Mouse (Mus musculus): Measurements from ENCODE around the gene Tekt3. TPM values are rescaled to one million over a fixed set of nuclear protein-coding genes. Genes with fewer than 3 reads are reported as not detected.

Tekt3 gene
- polyA plus RNA-seq, 1 experiment from 2014 or later: not detected

- no peaks in the 10 kb centered on the region for H3K9me3 ChIP-seq
- H3K27me3 ChIP-seq: no peaks in the 10 kb centered on the region
- H3K4me3 ChIP-seq: no peak overlapping the region
- ATAC-seq (ENCODE audit: low FRiP score): no peak
- H3K9ac ChIP-seq: no peak overlapping the region
- H3K27ac ChIP-seq: no peak overlapping the region
- no peaks in the 10 kb centered on the region for H3K4me1 ChIP-seq (replicated peaks)
- WGBS: 83% methylated on average over 8 of the region's 8 CpGs
- no peaks in the 10 kb centered on the region for H3K36me3 ChIP-seq
- no peak overlapping the region for H3K4me2 ChIP-seq
Observed at GRCm38 (mm10) chr11:63114807-63115641, 53.6 kb downstream of the Tekt3 start.

GRCm38 (mm10) chr11:63116652-63117051 is 55.2 kb downstream of the Tekt3 start:
- Histone ChIP-seq H3K27ac (no peak overlapping the region), H3K4me3 (no peak overlapping the region), H3K36me3 (no peaks in the 10 kb centered on the region), H3K9me3 (no peaks in the 10 kb centered on the region), H3K9ac (no peak overlapping the region), H3K4me1 (replicated peaks) (no peaks in the 10 kb centered on the region), H3K27me3 (no peaks in the 10 kb centered on the region), H3K4me2 (no peak overlapping the region)
- no peak for ATAC-seq (ENCODE audit: low FRiP score)
- 90% methylated on average over 5 of the region's 5 CpGs for WGBS

DNA sequence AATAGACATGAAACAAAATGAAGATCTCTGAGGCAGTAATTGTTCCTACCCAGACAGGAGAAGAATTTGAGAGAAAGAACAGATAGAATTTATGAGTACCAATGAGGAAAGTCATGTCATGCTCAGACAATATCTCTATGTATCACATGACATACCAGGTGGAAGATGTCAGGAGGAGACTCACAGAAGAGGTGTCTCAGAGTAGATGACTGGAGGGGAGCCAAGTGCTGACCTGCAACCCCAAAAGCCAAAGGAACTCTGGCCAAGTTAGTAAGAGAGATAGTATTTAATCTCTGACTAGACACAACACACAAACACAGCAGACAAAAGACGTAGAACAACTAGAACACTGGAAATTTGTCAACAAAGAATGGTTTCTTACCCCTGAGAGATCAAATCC is 55.8 kb downstream of the Tekt3 start:
- ATAC-seq (ENCODE audit: low FRiP score): no peak
- no peaks in the 10 kb centered on the region for H3K4me1 ChIP-seq (replicated peaks)
- H3K27ac ChIP-seq: no peak overlapping the region
- H3K27me3 ChIP-seq: no peaks in the 10 kb centered on the region
- H3K9ac ChIP-seq: no peak overlapping the region
- H3K36me3 ChIP-seq: no peaks in the 10 kb centered on the region
- H3K4me3 ChIP-seq: no peak overlapping the region
- H3K9me3 ChIP-seq: no peaks in the 10 kb centered on the region
- H3K4me2 ChIP-seq: no peak overlapping the region
- 74% methylated on average over 1 of the region's 1 CpGs for WGBS

DNA sequence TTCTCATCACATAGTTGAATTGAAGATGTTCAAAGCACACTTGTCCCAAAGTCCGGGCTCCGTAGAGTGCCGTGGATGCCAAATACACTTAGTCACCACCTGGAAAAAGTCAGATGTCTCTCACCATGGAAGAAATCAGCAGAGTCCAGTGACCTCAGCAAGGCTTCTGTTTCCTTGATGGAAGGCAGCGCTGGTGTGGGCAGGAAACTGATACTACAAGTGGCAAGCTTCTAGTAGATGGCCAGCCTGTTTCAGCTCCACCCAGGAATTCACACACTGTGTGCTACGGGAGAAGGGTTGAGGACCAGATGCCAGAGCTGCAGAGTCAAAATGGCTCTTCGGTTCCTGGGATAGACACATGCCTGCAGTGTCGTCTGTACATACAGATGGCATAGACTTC is 58.3 kb downstream of the Tekt3 start:
- Histone ChIP-seq H3K27me3 (no peaks in the 10 kb centered on the region), H3K9me3 (no peaks in the 10 kb centered on the region), H3K4me3 (no peak overlapping the region), H3K27ac (no peak overlapping the region), H3K4me1 (replicated peaks) (peaks cover 6% of the 10 kb centered on the region; the same call in 1 of the 2 replicates), H3K4me2 (no peak overlapping the region), H3K9ac (no peak overlapping the region), H3K36me3 (no peaks in the 10 kb centered on the region)
- WGBS: 91% methylated on average over 7 of the region's 7 CpGs
- no peak for ATAC-seq (ENCODE audit: low FRiP score)

DNA sequence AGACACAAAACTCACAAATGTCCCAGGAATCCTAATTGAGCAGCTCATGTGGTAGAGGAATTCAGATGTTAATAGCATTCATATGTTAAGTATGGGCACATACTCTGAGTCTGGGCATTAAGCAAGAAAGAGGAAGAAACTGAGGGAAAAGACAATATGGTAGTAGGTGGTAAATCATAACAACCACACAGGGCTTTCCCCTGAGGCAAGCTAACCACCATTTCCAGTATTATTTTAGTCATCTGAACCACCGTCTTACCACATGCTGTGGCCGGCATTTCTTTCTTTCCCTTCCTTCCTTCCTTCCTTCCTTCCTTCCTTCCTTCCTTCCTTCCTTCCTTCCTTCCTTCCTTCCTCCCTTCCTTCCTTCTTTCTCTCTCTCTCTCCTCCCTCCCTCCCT is 60.8 kb downstream of the Tekt3 start:
- H3K36me3 ChIP-seq: no peaks in the 10 kb centered on the region
- H3K9ac ChIP-seq: no peak overlapping the region
- WGBS: 70% methylated on average over 2 of the region's 2 CpGs
- no peaks in the 10 kb centered on the region for H3K9me3 ChIP-seq
- peaks cover 6% of the 10 kb centered on the region; the same call in 1 of the 2 replicates for H3K4me1 ChIP-seq (replicated peaks)
- H3K4me2 ChIP-seq: no peak overlapping the region
- no peak overlapping the region for H3K27ac ChIP-seq
- no peak for ATAC-seq (ENCODE audit: low FRiP score)
- no peak overlapping the region for H3K4me3 ChIP-seq
- H3K27me3 ChIP-seq: no peaks in the 10 kb centered on the region

DNA sequence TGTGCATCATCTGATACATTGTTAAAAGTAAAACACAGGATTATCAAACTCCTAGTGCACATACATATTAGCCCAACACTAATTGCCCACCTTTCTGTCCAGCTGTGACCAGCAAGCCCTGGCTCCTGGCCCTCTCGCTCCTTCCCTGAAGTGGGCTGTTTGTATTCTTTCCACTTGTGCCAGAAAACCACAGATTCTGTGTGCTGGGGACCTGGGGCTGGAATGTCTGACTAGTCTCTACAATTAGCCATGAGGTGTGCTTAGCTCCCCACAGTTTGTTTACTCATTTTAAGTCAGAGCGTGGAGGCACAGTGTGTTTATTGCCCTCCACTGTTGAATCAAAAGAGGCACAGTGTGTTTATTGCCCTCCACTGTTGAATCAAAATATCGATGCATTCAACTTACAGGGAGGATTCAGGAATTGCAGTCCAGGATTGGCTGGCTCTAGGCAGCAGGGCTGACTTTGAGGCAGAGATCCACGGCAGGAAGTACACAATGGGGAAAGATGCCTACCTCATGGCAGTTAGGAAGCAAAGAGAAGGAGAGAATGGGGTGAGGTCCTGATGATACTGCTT is 61.4 kb downstream of the Tekt3 start:
- Histone ChIP-seq H3K27me3 (no peaks in the 10 kb centered on the region), H3K36me3 (no peaks in the 10 kb centered on the region), H3K9me3 (no peaks in the 10 kb centered on the region), H3K9ac (no peak overlapping the region), H3K4me2 (no peak overlapping the region), H3K4me3 (no peak overlapping the region), H3K27ac (no peak overlapping the region), H3K4me1 (replicated peaks) (peaks cover 6% of the 10 kb centered on the region; the same call in 1 of the 2 replicates)
- 59% methylated on average over 4 of the region's 4 CpGs for WGBS
- no peak for ATAC-seq (ENCODE audit: low FRiP score)

GRCm38 (mm10) chr11:63124316-63124715 is 62.9 kb downstream of the Tekt3 start:
- no peaks in the 10 kb centered on the region for H3K9me3 ChIP-seq
- peaks cover 6% of the 10 kb centered on the region; the same call in 1 of the 2 replicates for H3K4me1 ChIP-seq (replicated peaks)
- no peak overlapping the region for H3K9ac ChIP-seq
- no peak overlapping the region for H3K4me3 ChIP-seq
- H3K36me3 ChIP-seq: no peaks in the 10 kb centered on the region
- 9% methylated on average over 4 of the region's 4 CpGs for WGBS
- H3K4me2 ChIP-seq: no peak overlapping the region
- H3K27ac ChIP-seq: no peak overlapping the region
- no peak for ATAC-seq (ENCODE audit: low FRiP score)
- H3K27me3 ChIP-seq: peaks cover 11% of the 10 kb centered on the region

DNA sequence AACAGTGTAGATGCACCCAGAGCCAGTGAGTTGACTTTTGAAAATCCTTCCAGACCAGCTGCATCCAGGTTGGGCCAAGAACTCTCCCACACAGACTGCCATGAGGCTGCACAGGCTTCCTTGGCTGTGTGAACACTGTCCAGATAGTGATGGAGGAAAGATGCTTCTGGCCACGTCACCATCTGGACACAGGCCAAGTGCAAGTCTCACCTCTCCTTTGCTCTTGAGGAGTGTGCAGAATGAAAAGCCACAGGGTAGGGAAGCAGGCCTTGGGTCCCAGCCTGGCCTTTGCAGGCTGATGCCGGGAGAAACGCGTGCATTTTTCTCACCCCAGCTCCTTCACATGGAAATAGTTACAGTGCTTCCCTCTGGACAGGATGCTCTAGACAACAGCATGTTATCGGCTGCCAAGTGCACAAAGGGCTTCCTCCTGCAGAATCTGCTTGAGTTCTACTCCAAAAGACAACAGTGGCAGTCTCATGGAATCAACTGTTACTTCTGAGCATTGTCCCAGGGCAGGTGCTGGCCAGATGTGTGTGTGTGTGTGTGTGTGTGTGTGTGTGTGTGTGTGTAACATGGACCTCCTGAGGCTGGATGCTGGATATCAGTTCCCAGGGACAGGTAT is 64.5 kb downstream of the Tekt3 start:
- H3K36me3 ChIP-seq: no peaks in the 10 kb centered on the region
- H3K4me3 ChIP-seq: no peak overlapping the region
- H3K9ac ChIP-seq: no peak overlapping the region
- no peak overlapping the region for H3K27ac ChIP-seq
- 67% methylated on average over 5 of the region's 5 CpGs for WGBS
- no peaks in the 10 kb centered on the region for H3K9me3 ChIP-seq
- H3K4me1 ChIP-seq (replicated peaks): peaks cover 13% of the 10 kb centered on the region
- H3K27me3 ChIP-seq: peaks cover 27% of the 10 kb centered on the region
- H3K4me2 ChIP-seq: no peak overlapping the region
- no peak for ATAC-seq (ENCODE audit: low FRiP score)

GRCm38 (mm10) chr11:63126976-63127375 is 65.5 kb downstream of the Tekt3 start:
- H3K9ac ChIP-seq: no peak overlapping the region
- H3K4me1 ChIP-seq (replicated peaks): peaks cover 23% of the 10 kb centered on the region
- H3K36me3 ChIP-seq: no peaks in the 10 kb centered on the region
- WGBS: 76% methylated on average over 8 of the region's 8 CpGs
- peaks cover 38% of the 10 kb centered on the region for H3K27me3 ChIP-seq
- H3K9me3 ChIP-seq: no peaks in the 10 kb centered on the region
- ATAC-seq (ENCODE audit: low FRiP score): no peak
- H3K4me3 ChIP-seq: no peak overlapping the region
- H3K4me2 ChIP-seq: no peak overlapping the region
- H3K27ac ChIP-seq: no peak overlapping the region

- peaks cover 43% of the 10 kb centered on the region for H3K27me3 ChIP-seq
- no peaks in the 10 kb centered on the region for H3K9me3 ChIP-seq
- no peak for ATAC-seq (ENCODE audit: low FRiP score)
- peaks cover 29% of the 10 kb centered on the region for H3K4me1 ChIP-seq (replicated peaks)
- H3K27ac ChIP-seq: no peak overlapping the region
- no peak overlapping the region for H3K9ac ChIP-seq
- 89% methylated on average over 4 of the region's 4 CpGs for WGBS
- no peak overlapping the region for H3K4me3 ChIP-seq
- H3K36me3 ChIP-seq: no peaks in the 10 kb centered on the region
- H3K4me2 ChIP-seq: no peak overlapping the region
Observed at GRCm38 (mm10) chr11:63127513-63127912, 66.1 kb downstream of the Tekt3 start.

DNA sequence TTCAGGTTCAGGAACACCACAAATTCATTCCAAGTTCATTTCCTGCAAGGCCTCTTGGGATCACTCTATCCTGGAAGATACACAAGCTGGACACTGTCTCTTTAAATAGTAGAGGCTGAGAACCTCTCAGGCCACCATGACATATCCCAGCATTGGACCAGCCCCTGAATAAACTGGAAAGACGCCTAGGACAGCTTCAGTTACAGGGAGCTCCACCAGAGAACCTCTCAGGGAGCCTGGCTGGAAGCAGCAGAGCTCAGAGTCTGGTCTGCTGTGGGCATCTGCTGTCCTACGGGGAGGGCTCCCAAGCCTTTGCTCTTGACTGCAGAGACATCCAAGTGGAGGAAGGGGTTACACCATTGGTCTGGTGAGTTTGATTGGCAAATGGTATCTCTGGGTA is 67.3 kb downstream of the Tekt3 start, which contains the start of gene Pmp22:
Pmp22 (plus strand) TSS at position 199 of the 400 bp plus-strand sequence.
- H3K9me3 ChIP-seq: no peaks in the 10 kb centered on the region
- H3K4me2 ChIP-seq: no peak within 1 kb of the TSS
- no peak for ATAC-seq (ENCODE audit: low FRiP score)
- H3K27me3 ChIP-seq: peaks cover 56% of the 10 kb centered on the region
- H3K4me1 ChIP-seq (replicated peaks): peaks cover 37% of the 10 kb centered on the region
- H3K4me3 ChIP-seq: no peak within 1 kb of the TSS
- H3K9ac ChIP-seq: no peak within 1 kb of the TSS
- H3K27ac ChIP-seq: no peak within 1 kb of the TSS
- WGBS: 76% methylated on average over 2 of the region's 2 CpGs
- no peaks in the 10 kb centered on the region for H3K36me3 ChIP-seq

DNA sequence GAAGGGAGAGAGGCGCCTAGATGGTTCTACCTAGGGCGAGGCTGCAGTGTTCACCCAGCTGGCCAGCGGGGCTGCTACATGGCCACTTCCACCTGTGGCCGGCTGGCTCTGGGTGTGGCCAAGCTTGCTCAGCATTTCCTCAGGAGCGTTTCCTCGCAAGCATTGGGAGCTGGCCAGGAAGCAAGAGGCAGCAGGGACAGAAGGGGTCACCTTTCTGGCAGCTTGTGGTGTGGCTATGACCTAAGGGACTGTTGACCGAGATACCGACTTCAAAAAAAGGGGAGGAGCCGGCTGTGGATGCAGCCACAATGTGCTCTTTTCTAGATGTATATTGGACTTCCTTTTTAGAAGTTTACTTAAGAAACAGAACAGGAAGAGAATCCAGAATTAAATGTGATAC is 67.9 kb downstream of the Tekt3 start:
- peaks cover 62% of the 10 kb centered on the region for H3K27me3 ChIP-seq

More for the DNA sequence above, 67.9 kb downstream of the Tekt3 start:
- Histone ChIP-seq H3K9me3 (no peaks in the 10 kb centered on the region), H3K4me2 (no peak overlapping the region), H3K4me3 (no peak overlapping the region), H3K27ac (no peak overlapping the region), H3K36me3 (no peaks in the 10 kb centered on the region), H3K4me1 (replicated peaks) (peaks cover 35% of the 10 kb centered on the region), H3K9ac (no peak overlapping the region)
- no peak for ATAC-seq (ENCODE audit: low FRiP score)
- 67% methylated on average over 9 of the region's 9 CpGs for WGBS
